Mouse (Mus musculus) gastrocnemius, postnatal 25 days (tissue): ENCODE results near the gene Casz1. TPM values are rescaled to one million over a fixed set of nuclear protein-coding genes. Genes with fewer than 3 reads are reported as not detected.

Experiments
- DNase-seq: peaks from one replicate; pipeline ENCODE4 v3.0.0; 2022
- total RNA-seq, 2 experiments: library from RNA; stranded (reverse); gene quantifications; 1 replicate in 1 of 2; 2 replicates in 1 of 2; pipeline ENCODE4 v1.2.3; 2021

The Casz1 gene
- total RNA-seq, 2 experiments from 2014 or later = 27.8 to 30.2 TPM

GRCm38 (mm10) chr4:148972707-148973106, 168.5 kb downstream of the Casz1 start:
- DNase-seq = no peak

- no peak for DNase-seq
Measured at GRCm38 (mm10) chr4:148973387-148973786, 169.2 kb downstream of the Casz1 start.

GRCm38 (mm10) chr4:148974833-148975232, 170.6 kb downstream of the Casz1 start:
- no peak for DNase-seq

GRCm38 (mm10) chr4:148978221-148978855, 174.1 kb downstream of the Casz1 start:
- no peak for DNase-seq

- DNase-seq = no peak
Measured at GRCm38 (mm10) chr4:148978926-148979325, 174.7 kb downstream of the Casz1 start.

GRCm38 (mm10) chr4:148979837-148980236, 175.6 kb downstream of the Casz1 start:
- no peak for DNase-seq

- DNase-seq = no peak
Measured at GRCm38 (mm10) chr4:148982274-148982673, 178.0 kb downstream of the Casz1 start.

- no peak for DNase-seq
Measured at GRCm38 (mm10) chr4:148984701-148985540, 180.7 kb downstream of the Casz1 start.

- no peak for DNase-seq
Measured at GRCm38 (mm10) chr4:148985541-148986476, 181.6 kb downstream of the Casz1 start.

GRCm38 (mm10) chr4:148990038-148990437, 185.8 kb downstream of the Casz1 start:
- DNase-seq = no peak

GRCm38 (mm10) chr4:148993948-148994347, 189.7 kb downstream of the Casz1 start:
- DNase-seq = no peak

- DNase-seq = no peak
Measured at GRCm38 (mm10) chr4:149000746-149001145, 196.5 kb downstream of the Casz1 start.

- DNase-seq = no peak
Measured at GRCm38 (mm10) chr4:149001515-149001914, 197.3 kb downstream of the Casz1 start.

- DNase-seq = no peak
Measured at GRCm38 (mm10) chr4:149002441-149003093, 198.3 kb downstream of the Casz1 start.

Other genes starting within 250 kb of the Casz1 start
- 10 to 100 TPM; 17.1 to 18.5 TPM for gene Exosc10, start 246.0 kb upstream of the Casz1 start, total RNA-seq
- gene Srm, start 212.9 kb upstream of the Casz1 start, total RNA-seq = 10 to 100 TPM; 12.4 to 14.7 TPM
- gene Masp2, start 201.9 kb upstream of the Casz1 start, total RNA-seq = under 1 TPM; 0.51 to 0.61 TPM
- 100 to 1,000 TPM; 105 to 113 TPM for gene Tardbp, start 177.4 kb upstream of the Casz1 start, total RNA-seq
- gene Gm572, start 161.1 kb upstream of the Casz1 start, total RNA-seq = 1 to 10 TPM; 5.2 to 5.3 TPM